Comparison of ENCODE assay signal across 24 mouse cellular contexts in the genomic region with DNA sequence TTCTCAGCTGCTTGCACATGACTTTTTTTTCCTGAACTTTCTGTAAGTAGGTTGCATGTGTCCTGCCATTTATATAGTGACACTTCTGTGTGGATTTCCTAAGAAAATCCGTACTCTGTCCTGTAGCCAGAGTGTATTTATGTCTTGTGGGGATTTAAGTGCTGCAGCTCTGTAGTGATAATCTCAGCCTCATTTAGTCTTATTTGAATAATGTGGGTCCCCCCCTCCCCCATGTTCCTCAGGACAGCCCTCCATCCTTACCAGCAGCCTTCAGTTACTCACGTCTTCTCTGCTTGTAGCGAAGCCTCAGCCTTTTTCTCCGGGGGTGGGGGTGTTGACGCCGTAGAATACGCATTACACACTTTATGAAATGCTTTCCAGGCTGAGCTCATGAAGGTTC.
"Had no signal": no experiment of that assay in that cellular context is flagged by ENCODE, and none has a peak within 500 bp of the region (broad histone marks: within the 10 kb centered on the region; RNA-seq: fewer than 3 reads in every experiment).

No protein-coding gene starts in this region.

- DNase-seq: forebrain, postnatal 0 days; gastrocnemius, postnatal 14 days; gastrocnemius, postnatal 36 days; heart, adult 11 months; heart, adult 2 months; heart, postnatal 14 days; heart, postnatal 36 days; kidney, adult 18-20 months; kidney, adult 8-10 months; kidney, postnatal 10 days; kidney, postnatal 25 days; kidney, postnatal 4 days; liver had no signal

- ATAC-seq: forebrain, postnatal 0 days; hindbrain, embryonic 16.5 days; inflammation-experienced regulatory T-cells, adult 6 months; intestine, embryonic 15.5 days; intestine, postnatal 0 days had no signal

- H3K4me2 ChIP-seq: heart, embryonic 11.5 days; heart, embryonic 13.5 days; heart, embryonic 15.5 days; hindbrain, embryonic 14.5 days; intestine, embryonic 15.5 days; limb, embryonic 12.5 days had no signal

- H3K9ac ChIP-seq: forebrain, postnatal 0 days; heart, embryonic 13.5 days; heart, embryonic 15.5 days; hindbrain, embryonic 14.5 days; intestine, embryonic 15.5 days; limb, embryonic 12.5 days had no signal

- H3K36me3 ChIP-seq: heart, embryonic 15.5 days; intestine, embryonic 15.5 days had no signal

- H3K27me3 ChIP-seq: heart, embryonic 13.5 days; heart, embryonic 15.5 days; intestine, embryonic 15.5 days; limb, embryonic 12.5 days had no signal

- H3K4me3 ChIP-seq: heart, adult 2 months; heart, embryonic 13.5 days; heart, embryonic 15.5 days; intestine, embryonic 15.5 days; left cerebral cortex, adult 2 months; limb, embryonic 10.5 days; limb, embryonic 12.5 days had no signal

- H3K9me3 ChIP-seq: heart, embryonic 13.5 days; heart, embryonic 15.5 days; intestine, embryonic 15.5 days; limb, embryonic 10.5 days; limb, embryonic 12.5 days had no signal

- H3K27ac ChIP-seq: heart, adult 2 months; heart, embryonic 13.5 days; heart, embryonic 15.5 days; hindbrain, embryonic 14.5 days; intestine, embryonic 15.5 days; left cerebral cortex, adult 2 months; limb, embryonic 10.5 days; limb, embryonic 12.5 days had no signal
